ENCODE assay signal across 10 mouse cellular contexts in the genomic region with DNA sequence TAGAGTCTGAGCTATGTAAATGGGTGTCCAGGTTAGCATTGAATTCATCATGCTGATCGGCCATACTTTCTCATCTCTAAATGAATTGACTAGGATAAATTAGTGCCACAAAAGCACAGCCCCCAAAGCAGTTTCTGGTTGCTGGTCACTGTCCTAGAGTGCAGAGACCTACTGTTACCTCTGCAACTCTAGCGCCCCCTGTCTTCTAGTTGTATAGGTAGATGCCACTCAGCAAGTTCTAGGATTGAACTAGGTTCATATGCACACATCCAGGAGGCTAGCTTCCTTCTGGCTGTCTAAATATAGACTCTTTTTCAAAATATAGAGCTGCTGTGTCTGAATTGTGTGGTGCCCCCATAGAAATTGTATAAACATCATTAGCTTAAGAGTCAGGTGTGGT.
DNase-seq lines count a peak whose midpoint lies in the region; ATAC-seq and TF ChIP-seq lines count a peak whose summit lies in the region.
"Had no signal": no experiment of that assay in that cellular context is flagged by ENCODE, and none has a peak within 500 bp of the region (broad histone marks: within the 10 kb centered on the region; RNA-seq: fewer than 3 reads in every experiment).

No protein-coding gene starts in this region.

- no peak overlapping the region for H3K4me2 ChIP-seq in heart, postnatal 0 days (ENCODE audit: low read depth, low read length)
- H3K4me2 ChIP-seq in heart, embryonic 12.5 days = no peak overlapping the region
- H3K4me2 ChIP-seq: neural tube, embryonic 13.5 days had no signal

- TF ChIP-seq EP300 in heart, postnatal 0 days (IDR thresholded peaks at IDR 0.05; ENCODE audit: low read depth) = no peak

- WGBS in heart, postnatal 0 days = 41% methylated on average over 2 of the region's 2 CpGs
- 45% methylated on average over 2 of the region's 2 CpGs for WGBS in heart, embryonic 12.5 days

- no peaks in the 10 kb centered on the region for H3K27me3 ChIP-seq in heart, postnatal 0 days (ENCODE audit: control insufficient read depth, insufficient read depth, low read length)
- H3K27me3 ChIP-seq in heart, embryonic 12.5 days (replicated peaks) = no peaks in the 10 kb centered on the region
- H3K27me3 ChIP-seq: neural tube, embryonic 13.5 days had no signal

- no peaks in the 10 kb centered on the region for H3K4me1 ChIP-seq in heart, postnatal 0 days (ENCODE audit: control insufficient read depth, insufficient read depth)
- H3K4me1 ChIP-seq in heart, embryonic 12.5 days (replicated peaks) = no peaks in the 10 kb centered on the region; the same call in 1 of the 2 replicates

- H3K4me3 ChIP-seq in heart, postnatal 0 days (ENCODE audit: low read depth, low read length) = no peak overlapping the region
- no peak overlapping the region for H3K4me3 ChIP-seq in heart, embryonic 12.5 days
- H3K4me3 ChIP-seq: neural tube, embryonic 13.5 days had no signal

- no peak for DNase-seq in heart, postnatal 0 days (ENCODE audit: low spot score)
- DNase-seq in thymus, postnatal 0 days (ENCODE audit: low spot score) = peak; percentile 21
- no peak for DNase-seq in thymus, postnatal 36 days
- DNase-seq in cerebellum, adult 18-20 months = no peak
- no peak for DNase-seq in gastrocnemius, postnatal 36 days
- DNase-seq in ovary, adult 18-20 months (ENCODE audit: low spot score) = no peak
- DNase-seq: kidney, adult 8-10 months had no signal

- intact Hi-C loops in gastrocnemius, postnatal 36 days (cut with DNase I) = no loop called here

- H3K36me3 ChIP-seq in heart, postnatal 0 days (replicated peaks; ENCODE audit: control insufficient read depth, insufficient read depth, low read length) = no peaks in the 10 kb centered on the region
- no peaks in the 10 kb centered on the region for H3K36me3 ChIP-seq in heart, embryonic 12.5 days
- H3K36me3 ChIP-seq: neural tube, embryonic 13.5 days had no signal

- TF ChIP-seq CTCF in heart, postnatal 0 days (IDR thresholded peaks at IDR 0.05; ENCODE audit: low read depth) = peak; percentile 52

- no peak for ATAC-seq in heart, postnatal 0 days (ENCODE audit: insufficient read depth, low read depth)
- no peak for ATAC-seq in heart, embryonic 12.5 days (ENCODE audit: insufficient number of reproducible peaks, low FRiP score)
- ATAC-seq in hematopoietic stem cell, adult 5-6 weeks (replicated peaks in 1 of 2; ENCODE audit: insufficient read depth in 1 of 2, low FRiP score in 2 of 2, low TSS enrichment in 1 of 2, low read depth in 1 of 2, poor library complexity in 2 of 2, severe bottlenecking in 2 of 2) = peak; percentile 62 to 69; a peak in 3 of 4 replicates

- no peaks in the 10 kb centered on the region for H3K9me3 ChIP-seq in heart, postnatal 0 days (replicated peaks; ENCODE audit: control insufficient read depth, low read length)
- H3K9me3 ChIP-seq in heart, embryonic 12.5 days (replicated peaks) = no peaks in the 10 kb centered on the region
- H3K9me3 ChIP-seq: neural tube, embryonic 13.5 days had no signal

- no peak overlapping the region for H3K9ac ChIP-seq in heart, postnatal 0 days (replicated peaks; ENCODE audit: low read depth, low read length)
- H3K9ac ChIP-seq in heart, embryonic 12.5 days = no peak overlapping the region
- H3K9ac ChIP-seq: neural tube, embryonic 13.5 days had no signal

- no peak overlapping the region for H3K27ac ChIP-seq in heart, postnatal 0 days (ENCODE audit: low read depth)
- H3K27ac ChIP-seq in heart, embryonic 12.5 days (ENCODE audit: poor library complexity, severe bottlenecking) = no peak overlapping the region
- H3K27ac ChIP-seq: neural tube, embryonic 13.5 days had no signal

Comparison
In these comparisons a context has a peak if more than half of its experiments do, and no peak if none do; other contexts are left out.
1. ATAC-seq: peak in hematopoietic stem cell, adult 5-6 weeks (2 of 2); none in heart, postnatal 0 days (single experiment) and heart, embryonic 12.5 days (single experiment).